Mouse (Mus musculus) kidney, embryonic 14.5 days (tissue): Measurements from ENCODE around the gene Gm49368. TPM values are rescaled to one million over a fixed set of nuclear protein-coding genes. Genes with fewer than 3 reads are reported as not detected.

Source experiments
- ATAC-seq: fragments of 200-750 bp; cut with Nextera tagmentation; 2 replicates; pipeline ENCODE4 v1.8.0; 2017; ENCODE audit warnings: moderate number of reproducible peaks, mild to moderate bottlenecking, moderate TSS enrichment, moderate library complexity; ENCODE audit not compliant: low FRiP score, low TSS enrichment
- H3K27ac ChIP-seq: fragments of 300-500 bp; sonication (generic); 2 replicates; pipeline ENCODE4 v1.5.1; 2014; ENCODE audit warnings: low read depth, mild to moderate bottlenecking, low read length, moderate library complexity, mixed read lengths
- H3K27me3 ChIP-seq: fragments of 300-500 bp; sonication (generic); 2 replicates; pipeline ENCODE4 v1.6.1; 2014; ENCODE audit warnings: mild to moderate bottlenecking, low read length; ENCODE audit not compliant: control insufficient read depth, insufficient read depth
- H3K36me3 ChIP-seq: fragments of 300-500 bp; sonication (generic); 2 replicates; pipeline ENCODE4 v1.6.1; 2014; ENCODE audit warnings: low read length, mixed read lengths; ENCODE audit not compliant: control insufficient read depth, insufficient read depth
- H3K4me1 ChIP-seq: fragments of 300-500 bp; sonication (generic); 2 replicates; pipeline ENCODE4 v1.6.1; 2014; ENCODE audit warnings: low read length, mixed read lengths; ENCODE audit not compliant: control insufficient read depth, insufficient read depth
- H3K4me2 ChIP-seq: fragments of 300-500 bp; sonication (generic); replicated peaks from 2 replicates; pipeline ENCODE4 v1.6.1; 2014; ENCODE audit warnings: low read depth, mild to moderate bottlenecking, low read length
- H3K4me3 ChIP-seq: fragments of 300-500 bp; sonication (generic); 2 replicates; pipeline ENCODE4 v1.5.1; 2014; ENCODE audit warnings: mild to moderate bottlenecking, low read length
- H3K9ac ChIP-seq: fragments of 300-500 bp; sonication (generic); 2 replicates; pipeline ENCODE4 v1.6.1; 2014; ENCODE audit warnings: low read depth, mild to moderate bottlenecking, low read length, moderate library complexity
- H3K9me3 ChIP-seq: fragments of 300-500 bp; sonication (generic); 2 replicates; pipeline ENCODE4 v1.6.1; 2016; ENCODE audit warnings: low read length; ENCODE audit not compliant: control insufficient read depth
- WGBS: fragments of 180-500 bp; shearing (Covaris S2); extraction: QIAGEN DNeasy Blood & Tissue Kit; methylation state at CpG from one replicate; pipeline ENCODE4 v1.1.7; 2014; 5-methylcytosine and 5-hydroxymethylcytosine counted together
- polyA plus RNA-seq: library from polyadenylated mRNA; unstranded; fragments of >200 nt; fragmentation: Nextera tagmentation; extraction: Ambion mirVana; gene quantifications from 2 replicates; pipeline ENCODE4 v1.2.1, GENCODE M21; 2014

Gm49368 gene
- polyA plus RNA-seq, 1 experiment from 2014 or later: not detected

DNA sequence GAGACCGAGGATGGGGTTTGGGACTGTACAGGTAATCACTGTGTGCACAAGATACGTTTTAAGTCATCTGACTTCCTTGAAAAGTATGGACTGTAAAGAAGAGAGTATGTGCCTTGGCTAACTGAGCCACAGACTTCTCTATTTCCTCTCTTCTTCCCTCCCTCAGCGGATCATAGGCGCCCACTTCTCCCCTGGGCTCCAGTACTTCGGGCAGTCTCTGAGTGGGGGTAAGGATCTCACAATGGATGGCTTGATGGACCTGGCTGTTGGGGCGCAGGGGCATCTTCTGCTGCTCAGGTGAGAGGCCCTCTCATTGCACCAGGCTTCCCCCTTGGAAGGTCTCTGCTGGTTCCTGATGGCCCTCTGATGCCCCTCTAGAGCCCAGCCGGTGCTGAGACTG, 45.0 kb downstream of the Gm49368 start:
- H3K9me3 ChIP-seq: no peaks in the 10 kb centered on the region
- no peak overlapping the region for H3K4me3 ChIP-seq
- no peaks in the 10 kb centered on the region for H3K36me3 ChIP-seq
- H3K9ac ChIP-seq: no peak overlapping the region
- H3K27me3 ChIP-seq: peaks cover 2% of the 10 kb centered on the region; the same call in 1 of the 2 replicates
- no peak overlapping the region for H3K27ac ChIP-seq
- 90% methylated on average over 7 of the region's 7 CpGs for WGBS
- H3K4me2 ChIP-seq: no peak overlapping the region
- no peaks in the 10 kb centered on the region for H3K4me1 ChIP-seq
- ATAC-seq: no peak

DNA sequence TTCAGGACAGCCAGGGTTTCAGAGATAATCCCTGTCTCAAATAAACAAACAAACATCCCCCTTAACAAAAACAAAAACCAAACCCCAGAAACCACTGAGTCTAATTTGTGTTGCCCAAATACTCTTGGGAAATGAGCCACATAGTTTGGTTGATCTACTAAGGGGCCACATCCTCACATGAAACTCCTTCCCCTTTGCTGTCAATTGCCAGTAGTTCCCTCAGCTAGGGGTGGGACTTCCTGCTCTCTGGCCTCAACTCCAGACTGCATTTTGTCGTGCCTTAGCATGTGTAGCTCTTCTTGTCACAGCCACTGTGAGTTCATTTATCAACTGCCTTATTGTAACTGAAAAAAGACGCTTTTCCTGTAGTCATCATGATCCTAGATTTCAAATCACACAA, 47.8 kb downstream of the Gm49368 start:
- no peak overlapping the region for H3K4me2 ChIP-seq
- no peak overlapping the region for H3K4me3 ChIP-seq
- 73% methylated on average over 2 of the region's 2 CpGs for WGBS

DNA sequence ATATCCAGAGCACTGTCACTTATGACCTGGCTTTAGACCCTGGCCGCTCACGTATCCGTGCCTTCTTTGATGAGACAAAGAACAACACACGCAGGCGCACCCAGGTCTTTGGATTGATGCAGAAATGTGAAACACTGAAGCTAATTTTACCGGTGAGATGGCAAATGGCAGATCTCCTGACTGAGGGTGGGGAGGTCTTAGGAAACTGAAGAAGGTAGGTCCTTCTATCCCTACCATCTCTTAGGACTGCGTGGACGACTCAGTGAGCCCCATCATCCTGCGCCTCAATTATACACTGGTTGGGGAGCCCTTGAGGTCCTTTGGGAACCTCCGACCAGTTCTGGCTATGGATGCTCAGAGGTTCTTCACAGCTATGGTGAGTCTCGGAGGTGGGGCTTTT, 49.6 kb downstream of the Gm49368 start:
- Histone ChIP-seq H3K4me1 (no peaks in the 10 kb centered on the region), H3K27ac (no peak overlapping the region), H3K4me2 (no peak overlapping the region), H3K27me3 (no peaks in the 10 kb centered on the region), H3K9me3 (no peaks in the 10 kb centered on the region), H3K9ac (no peak overlapping the region), H3K36me3 (no peaks in the 10 kb centered on the region), H3K4me3 (no peak overlapping the region)
- 88% methylated on average over 11 of the region's 11 CpGs for WGBS
- no peak for ATAC-seq

More for the DNA sequence above, 47.8 kb downstream of the Gm49368 start:
- ATAC-seq: no peak
- Histone ChIP-seq H3K27ac (no peak overlapping the region), H3K9ac (no peak overlapping the region), H3K9me3 (no peaks in the 10 kb centered on the region), H3K27me3 (no peaks in the 10 kb centered on the region), H3K36me3 (no peaks in the 10 kb centered on the region), H3K4me1 (no peaks in the 10 kb centered on the region)

DNA sequence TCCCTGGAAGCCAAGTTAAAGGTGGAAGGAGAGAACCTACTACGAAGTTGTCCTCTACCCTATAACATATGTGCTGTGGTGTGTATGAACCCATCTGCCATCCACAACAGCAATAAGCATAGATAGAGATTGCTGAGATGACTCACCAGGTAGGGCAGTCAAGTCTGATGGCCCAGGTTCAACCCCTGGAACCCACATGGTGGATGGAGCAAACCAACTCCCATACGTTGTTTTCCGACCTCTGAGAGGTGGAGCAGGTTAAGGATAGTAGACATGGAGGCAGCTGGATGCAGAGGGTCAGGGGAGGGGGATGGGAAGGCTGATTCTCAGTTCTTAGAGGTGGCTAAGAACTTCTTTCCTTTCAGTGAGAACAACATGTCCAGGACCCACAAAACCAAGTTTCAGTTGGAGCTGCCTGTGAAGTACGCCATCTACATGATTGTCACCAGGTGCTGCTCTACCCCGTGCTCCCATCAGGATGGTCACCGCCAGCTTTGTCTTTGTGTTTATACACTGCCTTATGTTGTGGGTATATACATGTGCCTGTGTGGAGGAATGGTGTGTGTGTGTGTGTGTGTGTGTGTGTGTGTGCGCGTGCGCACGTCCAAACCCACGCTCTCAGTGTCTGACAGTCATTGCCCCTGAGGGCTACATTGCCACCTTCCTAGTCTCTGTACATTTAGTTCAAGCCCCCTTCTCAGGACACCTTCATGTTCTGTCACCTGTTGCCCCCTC, 52.1 kb downstream of the Gm49368 start:
- Histone ChIP-seq H3K9ac (no peak overlapping the region), H3K36me3 (no peaks in the 10 kb centered on the region), H3K4me3 (no peak overlapping the region), H3K27ac (no peak overlapping the region), H3K4me1 (no peaks in the 10 kb centered on the region), H3K9me3 (no peaks in the 10 kb centered on the region), H3K4me2 (no peak overlapping the region), H3K27me3 (no peaks in the 10 kb centered on the region)
- ATAC-seq: no peak
- 95% methylated on average over 11 of the region's 11 CpGs for WGBS

DNA sequence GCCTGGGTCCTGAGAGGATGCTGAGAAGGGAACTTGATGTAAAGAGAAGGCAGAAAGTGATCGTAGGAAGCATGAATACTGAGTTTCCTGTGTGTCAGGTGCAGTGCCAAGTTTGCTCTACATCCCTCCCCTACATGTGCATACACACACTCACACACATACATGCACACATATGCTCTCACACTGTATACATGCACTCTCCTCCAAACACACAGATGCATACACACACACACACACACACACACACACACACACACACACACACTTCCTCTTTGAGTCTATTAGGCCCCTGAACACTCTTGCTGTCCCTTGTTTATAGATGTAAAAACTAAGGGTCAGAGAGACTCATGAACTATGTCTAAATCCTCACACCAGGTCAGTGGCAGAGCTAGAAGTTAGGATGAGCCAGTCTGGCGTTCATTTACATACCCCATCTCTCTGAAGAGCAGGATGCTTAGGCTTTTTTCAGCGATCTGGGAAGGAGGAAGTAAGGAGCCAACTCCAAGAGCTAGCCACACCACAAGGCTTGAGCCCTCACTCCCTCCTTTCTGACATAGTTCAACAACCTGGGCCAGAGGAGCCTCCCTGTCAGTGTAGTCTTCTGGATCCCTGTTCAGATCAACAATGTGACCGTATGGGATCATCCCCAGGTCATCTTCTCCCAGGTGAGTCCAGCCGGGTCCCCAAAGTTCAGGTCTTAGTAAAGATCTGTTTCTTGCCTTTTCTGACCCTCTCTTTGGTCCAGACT, 52.9 kb downstream of the Gm49368 start:
- H3K9me3 ChIP-seq: no peaks in the 10 kb centered on the region
- no peaks in the 10 kb centered on the region for H3K4me1 ChIP-seq
- ATAC-seq: no peak
- no peaks in the 10 kb centered on the region for H3K27me3 ChIP-seq
- no peak overlapping the region for H3K9ac ChIP-seq
- WGBS: 81% methylated on average over 5 of the region's 5 CpGs
- no peak overlapping the region for H3K27ac ChIP-seq
- H3K4me2 ChIP-seq: no peak overlapping the region
- H3K36me3 ChIP-seq: no peaks in the 10 kb centered on the region
- H3K4me3 ChIP-seq: no peak overlapping the region

DNA sequence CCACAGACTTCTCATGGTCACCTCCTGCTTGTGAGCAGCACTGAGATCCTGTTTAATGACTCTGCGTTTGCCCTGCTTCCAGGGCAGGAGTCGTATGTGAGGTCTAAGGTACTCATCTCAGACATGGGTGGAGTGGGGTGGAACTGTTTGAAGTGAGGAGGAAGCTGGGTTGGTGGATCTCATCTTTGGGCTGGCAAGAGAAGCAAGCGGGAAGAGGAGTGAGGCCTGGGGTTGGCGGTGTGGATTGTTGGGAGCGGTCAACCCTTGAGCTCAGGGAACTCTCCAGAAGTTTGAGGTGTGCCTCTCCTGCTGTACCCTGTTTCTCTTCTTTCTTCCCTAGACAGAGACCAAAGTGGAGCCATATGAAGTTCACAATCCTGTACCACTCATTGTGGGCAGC, 53.9 kb downstream of the Gm49368 start:
- Histone ChIP-seq H3K36me3 (no peaks in the 10 kb centered on the region), H3K4me3 (no peak overlapping the region), H3K27ac (no peak overlapping the region), H3K4me1 (no peaks in the 10 kb centered on the region), H3K9ac (no peak overlapping the region), H3K9me3 (no peaks in the 10 kb centered on the region), H3K4me2 (no peak overlapping the region), H3K27me3 (no peaks in the 10 kb centered on the region)
- no peak for ATAC-seq
- 88% methylated on average over 5 of the region's 5 CpGs for WGBS

DNA sequence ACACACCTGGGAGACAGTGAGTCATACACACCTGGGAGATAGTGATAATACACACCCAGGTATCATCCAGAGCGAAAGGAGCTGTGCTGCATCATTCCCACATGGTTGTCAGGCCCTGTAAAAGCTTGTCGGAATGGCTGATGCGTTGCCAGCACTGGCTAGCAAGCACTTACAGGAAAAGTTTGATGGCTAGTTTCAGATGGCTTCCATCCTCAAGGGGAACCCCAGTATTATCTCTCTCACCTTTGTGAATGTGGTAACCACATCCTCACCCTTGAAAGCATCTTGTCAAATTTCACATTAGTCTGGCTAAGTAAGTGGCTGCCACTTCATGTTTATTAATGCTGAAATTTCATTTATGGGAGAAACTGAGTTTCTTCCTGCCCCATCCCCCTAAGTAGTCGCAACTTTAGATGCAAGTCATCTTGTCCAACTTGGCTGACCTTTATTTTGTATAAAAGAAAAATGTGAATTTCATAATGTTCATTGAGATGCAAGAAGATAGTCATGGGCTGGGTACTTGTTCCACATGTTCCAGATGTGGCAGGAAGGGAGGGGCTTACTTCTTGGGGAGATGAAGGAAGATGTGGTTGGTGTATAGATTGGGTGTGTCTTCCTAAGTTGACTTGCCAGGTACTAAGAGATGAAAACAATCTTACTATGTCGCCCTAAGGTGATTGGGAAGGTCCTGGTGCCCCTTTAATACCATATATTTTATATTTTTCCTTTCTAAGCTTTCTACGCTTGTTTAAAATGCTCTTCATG, 57.4 kb downstream of the Gm49368 start:
- no peaks in the 10 kb centered on the region for H3K27me3 ChIP-seq
- H3K36me3 ChIP-seq: no peaks in the 10 kb centered on the region
- ATAC-seq: no peak
- WGBS: 88% methylated on average over 6 of the region's 6 CpGs
- H3K4me1 ChIP-seq: no peaks in the 10 kb centered on the region
- H3K4me2 ChIP-seq: no peak overlapping the region
- no peak overlapping the region for H3K4me3 ChIP-seq
- H3K9ac ChIP-seq: no peak overlapping the region
- no peak overlapping the region for H3K27ac ChIP-seq
- no peaks in the 10 kb centered on the region for H3K9me3 ChIP-seq

DNA sequence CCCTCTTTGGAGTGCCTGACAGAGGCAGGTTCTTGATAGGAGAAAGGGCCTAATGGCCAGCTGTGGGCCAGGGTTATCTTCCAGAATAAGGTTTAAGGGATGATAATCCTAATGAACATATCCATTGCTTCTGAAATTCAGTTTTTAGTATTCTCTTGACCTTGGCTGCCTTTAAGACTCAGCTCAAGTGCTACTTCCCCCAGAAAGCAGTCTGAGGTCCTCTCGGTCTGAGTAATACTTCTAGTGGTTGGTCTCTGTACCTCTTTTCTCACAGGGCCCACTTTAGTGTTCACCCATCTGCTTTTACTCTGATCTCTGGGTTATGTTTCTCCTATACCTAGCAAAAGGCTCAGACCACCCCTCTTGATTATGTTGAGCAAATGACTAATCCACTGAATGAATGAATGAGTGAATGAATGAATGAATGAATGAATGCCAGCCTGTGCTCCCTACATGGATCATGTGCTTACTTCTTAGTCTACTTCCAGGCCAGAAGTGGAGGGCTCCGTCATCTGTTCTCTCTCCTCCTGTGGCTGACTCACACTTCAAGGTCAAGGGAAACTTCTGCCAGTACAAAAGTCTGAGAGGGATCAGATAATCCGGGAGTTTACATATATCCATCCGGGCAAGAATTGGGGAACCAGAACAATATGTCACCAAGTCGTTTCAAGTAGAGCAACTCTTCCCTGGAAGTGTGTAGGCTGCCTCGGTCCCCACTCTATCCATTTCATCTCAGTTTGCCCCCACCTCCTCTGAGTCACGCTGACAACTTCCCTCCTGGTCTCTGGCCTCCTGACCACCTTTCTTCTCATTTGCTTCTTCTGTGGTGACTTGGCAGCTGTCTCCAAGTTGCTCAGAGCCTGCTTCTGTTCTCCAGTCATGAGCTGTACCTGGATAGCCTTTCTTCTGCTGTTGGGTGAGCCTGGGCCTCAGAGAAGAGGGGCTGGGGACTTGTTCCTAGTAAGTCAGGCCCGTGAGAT, 66.5 kb downstream of the Gm49368 start, which contains the start of gene Itgax:
Gene Itgax (plus strand): TSS at position 807 of the 980 bp plus-strand sequence.
- 85% methylated on average over 8 of the region's 8 CpGs for WGBS
- H3K9ac ChIP-seq: no peak within 1 kb of the TSS
- no peaks in the 10 kb centered on the region for H3K9me3 ChIP-seq
- no peaks in the 10 kb centered on the region for H3K36me3 ChIP-seq
- ATAC-seq: no peak
- H3K4me3 ChIP-seq: no peak within 1 kb of the TSS
- H3K27me3 ChIP-seq: no peaks in the 10 kb centered on the region
- H3K4me2 ChIP-seq: no peak within 1 kb of the TSS
- no peak within 1 kb of the TSS for H3K27ac ChIP-seq
- no peaks in the 10 kb centered on the region for H3K4me1 ChIP-seq
